8 mouse cellular contexts compared by ENCODE assay signal in genomic region chr13:23401683-23402527, GRCm38 (mm10). TPM values are rescaled to one million over a fixed set of nuclear protein-coding genes. Genes with fewer than 3 reads are reported as not detected.
A peak's percentile ranks its signal among the peaks of the same experiment; 100 is the strongest.
DNase-seq lines count a peak whose midpoint lies in the region; ATAC-seq lines count a peak whose summit lies in the region.

No protein-coding gene starts in this region.

- no peak overlapping the region for H3K27ac ChIP-seq in embryonic facial prominence, embryonic 14.5 days (replicated peaks; ENCODE audit: low read depth, low read length)

- peak overlapping the region; percentile 54 for H3K9ac ChIP-seq in embryonic facial prominence, embryonic 14.5 days (ENCODE audit: low read depth, low read length)

- no peaks in the 10 kb centered on the region for H3K36me3 ChIP-seq in embryonic facial prominence, embryonic 14.5 days (ENCODE audit: control insufficient read depth, insufficient read depth, low read length)
- no peaks in the 10 kb centered on the region for H3K36me3 ChIP-seq in splenic B cell, adult 2 months (ENCODE audit: control insufficient read depth, insufficient read depth, low read length, poor library complexity, severe bottlenecking)

- 0 out of 2 replicates have a peak, but pooled peaks cover 3% of the 10 kb centered on the region for H3K9me3 ChIP-seq in embryonic facial prominence, embryonic 14.5 days (ENCODE audit: control insufficient read depth, low read length)

- peaks cover 17% of the 10 kb centered on the region for H3K27me3 ChIP-seq in embryonic facial prominence, embryonic 14.5 days (replicated peaks; ENCODE audit: control insufficient read depth, insufficient read depth, low read length)
- no peaks in the 10 kb centered on the region for H3K27me3 ChIP-seq in splenic B cell, adult 2 months (ENCODE audit: control insufficient read depth, insufficient read depth, low read length, poor library complexity, severe bottlenecking)

- DNase-seq in A20 (ENCODE audit: low read depth, low spot score) (peak; percentile 100), liver (peak; percentile 89)
- peak; percentile 69 to 71 for DNase-seq in adrenal gland, postnatal 4 days (ENCODE audit: low spot score in 2 of 2)
- peak; percentile 80 for DNase-seq in embryonic facial prominence, embryonic 14.5 days (ENCODE audit: low spot score)
- peak; percentile 83 for DNase-seq in heart, adult 8-10 months (ENCODE audit: low spot score)
- DNase-seq in kidney, adult 8-10 months = peak; percentile 72 to 89
- peak; percentile 67 to 79 for DNase-seq in monocyte, adult 2 months (ENCODE audit: low read depth in 1 of 2, low spot score in 2 of 2)
- DNase-seq in splenic B cell, adult 2 months (ENCODE audit: low read depth, low spot score) = peak; percentile 79

- peak; percentile 50; the same call in 1 of the 2 replicates for ATAC-seq in embryonic facial prominence, embryonic 14.5 days (ENCODE audit: low read depth)

- WGBS in embryonic facial prominence, embryonic 14.5 days = 4% methylated on average over 19 of the region's 19 CpGs

- no peaks in the 10 kb centered on the region for H3K4me1 ChIP-seq in embryonic facial prominence, embryonic 14.5 days (ENCODE audit: control insufficient read depth, insufficient read depth, low read length)

- H3K4me2 ChIP-seq in embryonic facial prominence, embryonic 14.5 days (ENCODE audit: low read depth, low read length) = peak overlapping the region; percentile 57

- H3K4me3 ChIP-seq in embryonic facial prominence, embryonic 14.5 days (ENCODE audit: low read depth, low read length) = peak overlapping the region; percentile 38

RNA-seq across cellular contexts. Expression of gene Abt1, which starts 21.8 kb away (rescaled TPM):
- total RNA-seq in adrenal gland, postnatal 4 days (2021) = 1 to 10 TPM; 7.9 to 8.9 TPM
- polyA plus RNA-seq in embryonic facial prominence, embryonic 14.5 days (2014; fragmentation: Nextera tagmentation; extraction: Ambion mirVana) = 10.3 and 11.6 TPM in 2 replicates
- total RNA-seq in heart, adult 8-10 months (2022) = 1 to 10 TPM; 4.1 to 4.8 (median 4.7) TPM

RNA-seq across cellular contexts. Expression of gene Zfp322a, which starts 32.9 kb away (rescaled TPM):
- total RNA-seq in adrenal gland, postnatal 4 days (2021) = 10 to 100 TPM; 22.9 to 23.5 TPM
- 40.2 and 44.9 TPM in 2 replicates for polyA plus RNA-seq in embryonic facial prominence, embryonic 14.5 days (2014; fragmentation: Nextera tagmentation; extraction: Ambion mirVana)
- 10 to 100 TPM; 12.3 to 15.4 (median 14.7) TPM for total RNA-seq in heart, adult 8-10 months (2022)
